Mouse (Mus musculus): ENCODE results near the gene Cacnb1. TPM values are rescaled to one million over a fixed set of nuclear protein-coding genes. Genes with fewer than 3 reads are reported as not detected.

Cacnb1 gene
- total RNA-seq, 4 experiments from 2014 or later: 127 to 142 (median 137) TPM

GRCm38 (mm10) chr11:98011716-98012115 is 11.1 kb downstream of the Cacnb1 start:
- no peak for DNase-seq (ENCODE audit: low spot score in 2 of 2)

- no peak for DNase-seq (ENCODE audit: low spot score in 2 of 2)
These were observed 14.7 kb downstream of the Cacnb1 start for GRCm38 (mm10) chr11:98008087-98008486.

GRCm38 (mm10) chr11:98005686-98006085 is 17.1 kb downstream of the Cacnb1 start:
- no peak for DNase-seq (ENCODE audit: low spot score in 2 of 2)

GRCm38 (mm10) chr11:98005076-98005475 is 17.8 kb downstream of the Cacnb1 start:
- no peak for DNase-seq (ENCODE audit: low spot score in 2 of 2)

- DNase-seq (ENCODE audit: low spot score in 2 of 2): peak in 1 of 2 experiments; percentile 81
These were observed 18.7 kb downstream of the Cacnb1 start for GRCm38 (mm10) chr11:98004161-98004560.

- DNase-seq (ENCODE audit: low spot score in 2 of 2): no peak
These were observed 19.6 kb downstream of the Cacnb1 start for GRCm38 (mm10) chr11:98003171-98003671.

GRCm38 (mm10) chr11:98002627-98003026 is 20.2 kb downstream of the Cacnb1 start:
- DNase-seq (ENCODE audit: low spot score in 2 of 2): peak in 1 of 2 experiments; percentile 63

GRCm38 (mm10) chr11:98001986-98002385 is 20.8 kb downstream of the Cacnb1 start:
- no peak for DNase-seq (ENCODE audit: low spot score in 2 of 2)

- no peak for DNase-seq (ENCODE audit: low spot score in 2 of 2)
These were observed 21.4 kb downstream of the Cacnb1 start for GRCm38 (mm10) chr11:98001351-98001824.

- no peak for DNase-seq (ENCODE audit: low spot score in 2 of 2)
These were observed 22.3 kb downstream of the Cacnb1 start for GRCm38 (mm10) chr11:98000378-98001140.

GRCm38 (mm10) chr11:97999748-98000147 is 23.1 kb downstream of the Cacnb1 start:
- DNase-seq (ENCODE audit: low spot score in 2 of 2): no peak

GRCm38 (mm10) chr11:97998898-97999608 is 23.8 kb downstream of the Cacnb1 start:
- no peak for DNase-seq (ENCODE audit: low spot score in 2 of 2)

- DNase-seq (ENCODE audit: low spot score in 2 of 2): no peak
These were observed 24.6 kb downstream of the Cacnb1 start for GRCm38 (mm10) chr11:97998074-97998793.

- no peak for DNase-seq (ENCODE audit: low spot score in 2 of 2)
These were observed 25.4 kb downstream of the Cacnb1 start for GRCm38 (mm10) chr11:97997387-97997960.

GRCm38 (mm10) chr11:97996691-97997090 is 26.1 kb downstream of the Cacnb1 start:
- DNase-seq (ENCODE audit: low spot score in 2 of 2): no peak

GRCm38 (mm10) chr11:97995564-97996288 is 27.1 kb downstream of the Cacnb1 start, which contains the start of gene Arl5c:
Gene Arl5c, minus strand, starts transcription at chr11:97996181.
- no peak for DNase-seq (ENCODE audit: low spot score in 2 of 2)

- no peak for DNase-seq (ENCODE audit: low spot score in 2 of 2)
These were observed 28.2 kb downstream of the Cacnb1 start for GRCm38 (mm10) chr11:97994539-97995100.

- peak; percentile 82 to 90 for DNase-seq (ENCODE audit: low spot score in 2 of 2)
These were observed 34.2 kb downstream of the Cacnb1 start for GRCm38 (mm10) chr11:97988530-97989096.

All from left cerebral cortex, adult 8-10 months (tissue).